Mouse (Mus musculus): Measurements from ENCODE around the gene Dcxr. TPM values are rescaled to one million over a fixed set of nuclear protein-coding genes. Genes with fewer than 3 reads are reported as not detected.
"Not testable (repeated sequence)": the region's sequence is repeated elsewhere in the genome, so short reads cannot be mapped to it uniquely, and the experiment has no call there.

Dcxr gene
- total RNA-seq, 2 experiments from 2014 or later: 8.2 to 9.6 TPM

DNA sequence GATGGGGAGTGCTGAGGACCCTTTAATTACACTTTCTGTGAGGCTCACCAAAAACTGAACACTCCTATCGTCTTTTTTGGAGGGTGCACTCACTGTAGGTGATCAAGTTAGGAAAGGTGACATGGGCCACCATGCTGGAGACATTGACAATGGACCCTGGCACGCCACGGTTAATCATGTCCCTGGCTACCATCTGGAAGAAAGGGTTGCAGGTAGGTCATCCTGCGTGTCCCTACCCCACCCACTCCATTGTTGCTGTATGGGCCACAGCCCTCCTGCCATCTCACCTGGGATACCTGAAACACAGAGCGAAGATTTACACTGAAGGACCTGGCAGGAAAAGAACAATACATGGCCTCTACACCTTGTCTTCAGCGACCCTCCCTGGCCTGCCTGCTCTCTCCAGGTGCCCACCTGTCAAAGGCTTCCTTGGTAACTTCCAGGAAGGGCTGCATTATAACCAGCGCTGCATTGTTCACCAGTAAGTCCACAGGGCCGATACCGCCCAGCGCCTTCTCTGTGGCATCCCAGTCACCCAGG, 3.3 kb upstream of the Dcxr start:
- no peak for DNase-seq (ENCODE audit: low spot score)

DNA sequence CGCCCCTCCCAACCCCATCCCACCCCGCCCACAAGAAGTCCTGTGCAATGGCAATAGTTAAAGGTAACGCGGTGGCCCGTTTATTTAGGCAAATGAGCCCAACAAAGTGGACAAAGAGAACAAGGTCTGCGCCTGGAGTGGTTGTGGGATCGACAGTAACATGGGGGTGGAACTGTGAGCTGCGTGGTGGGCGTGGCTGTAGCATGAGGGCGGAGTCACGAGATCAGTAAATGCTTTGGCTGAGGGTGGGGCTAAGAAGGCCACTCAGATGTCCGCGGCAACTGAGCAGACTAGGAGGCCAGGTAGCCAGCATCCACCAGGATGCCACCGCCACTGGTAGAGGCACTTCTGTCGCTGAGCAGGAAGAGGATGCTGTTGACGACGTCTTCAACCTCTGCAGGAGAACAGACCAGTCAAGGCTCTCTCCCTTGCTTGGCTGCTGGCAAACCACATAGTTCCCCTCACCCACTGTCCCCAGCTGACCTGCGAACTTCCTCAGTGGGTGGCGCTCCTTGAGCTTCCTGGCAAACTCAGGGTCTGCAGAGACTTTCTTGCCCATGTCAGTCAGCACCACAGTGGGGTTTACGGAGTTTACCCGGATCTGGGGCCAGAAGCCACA, 2.5 kb upstream of the Dcxr start:
- DNase-seq (ENCODE audit: low spot score): not testable (repeated sequence)

DNA sequence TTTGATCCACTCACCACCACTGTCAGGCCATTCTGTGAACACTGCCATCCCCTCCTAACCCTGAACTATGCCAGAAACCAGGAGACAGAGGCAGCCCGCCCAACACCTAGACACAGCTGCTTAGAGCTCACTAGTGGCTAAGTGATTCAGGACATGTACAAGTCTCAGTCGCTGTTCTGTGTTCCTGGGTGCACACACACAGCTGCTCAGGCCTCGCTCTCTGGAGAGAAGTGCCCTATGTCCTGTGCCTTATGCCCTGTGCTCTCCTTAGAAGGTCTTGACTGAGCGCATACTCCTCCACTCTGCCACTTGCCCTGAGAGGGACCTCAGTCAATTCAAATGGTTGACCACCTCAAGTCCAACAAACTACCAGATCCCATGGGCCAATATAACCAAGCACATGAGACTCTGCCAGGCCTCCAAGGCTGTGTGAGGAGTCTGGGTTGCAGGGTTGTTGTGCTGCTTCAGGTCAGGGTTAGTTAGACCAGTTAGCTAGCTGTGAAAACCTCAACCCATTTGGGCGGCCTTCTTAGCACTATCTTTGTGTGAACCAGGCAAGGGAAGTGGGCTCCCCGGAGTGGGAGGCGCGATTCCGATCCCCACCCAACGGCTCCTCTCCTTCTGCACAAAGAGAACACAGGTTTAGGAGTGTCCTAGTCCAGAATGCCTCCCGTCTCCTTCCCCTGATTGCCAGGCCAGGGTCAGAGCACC, 1.6 kb upstream of the Dcxr start:
- DNase-seq (ENCODE audit: low spot score): no peak

DNA sequence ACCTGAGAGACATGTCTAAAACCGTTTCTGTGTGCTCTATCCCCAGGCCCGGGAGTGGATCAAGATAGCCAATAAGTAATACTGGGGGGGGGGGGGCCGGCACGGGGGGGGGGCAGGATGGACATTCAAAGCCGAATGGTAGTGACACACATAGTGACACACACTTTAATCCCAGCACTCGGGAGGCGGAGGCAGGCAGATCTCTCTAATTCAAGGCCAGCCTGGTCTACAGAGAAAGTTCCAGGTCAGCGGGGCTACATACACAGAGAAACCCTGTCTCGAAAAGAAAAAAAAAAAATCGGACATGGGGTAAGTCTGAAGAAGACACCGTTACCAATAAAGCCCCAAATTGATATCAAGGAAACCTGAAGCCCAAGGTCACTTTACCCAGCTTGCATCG, 483 bp upstream of the Dcxr start:
- no peak for DNase-seq (ENCODE audit: low spot score)

DNA sequence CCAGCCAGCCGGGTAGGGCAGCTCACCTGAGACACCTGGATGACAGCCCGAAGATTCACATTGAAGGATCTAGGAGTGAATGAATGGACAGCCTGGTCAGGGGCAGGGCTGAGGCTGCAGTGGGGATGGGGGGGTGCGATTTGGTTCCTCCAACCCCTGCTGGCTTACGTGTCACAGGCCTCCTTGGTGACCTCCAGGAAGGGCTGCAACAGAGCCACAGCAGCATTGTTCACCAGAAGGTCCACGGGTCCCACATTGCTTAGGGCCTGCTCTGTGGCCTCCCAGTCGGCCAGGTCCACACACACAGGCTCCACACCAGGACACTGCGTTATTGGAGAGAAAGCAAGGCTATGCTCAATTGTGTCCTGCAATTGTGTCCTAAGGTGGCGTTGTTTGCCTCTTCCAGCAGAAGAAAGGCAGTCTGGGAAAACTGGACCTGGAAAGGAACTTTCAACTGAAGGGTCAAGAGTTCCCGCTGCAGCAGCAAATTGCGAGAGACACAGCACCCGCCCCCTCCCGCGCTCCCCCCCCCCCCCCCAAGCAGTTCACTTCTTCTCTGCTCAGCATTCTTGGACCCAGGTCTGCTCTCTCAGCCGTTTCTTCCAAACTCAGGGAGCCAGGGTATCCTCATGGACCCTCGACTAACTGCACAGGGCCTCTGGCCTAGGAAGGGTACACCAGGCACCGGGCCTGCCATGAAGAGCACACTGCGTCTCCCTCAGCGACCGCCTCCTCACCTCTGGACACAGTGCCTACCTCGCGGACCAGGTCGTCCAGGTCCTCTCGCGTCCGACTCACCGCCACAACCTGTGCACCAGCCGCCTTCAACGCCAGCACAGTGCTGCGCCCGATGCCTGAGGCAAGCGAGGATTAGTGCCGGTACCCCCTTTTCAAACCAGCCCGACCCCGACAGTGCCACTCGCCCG, 575 bp downstream of the Dcxr start:
- DNase-seq (ENCODE audit: low spot score): no peak

DNA sequence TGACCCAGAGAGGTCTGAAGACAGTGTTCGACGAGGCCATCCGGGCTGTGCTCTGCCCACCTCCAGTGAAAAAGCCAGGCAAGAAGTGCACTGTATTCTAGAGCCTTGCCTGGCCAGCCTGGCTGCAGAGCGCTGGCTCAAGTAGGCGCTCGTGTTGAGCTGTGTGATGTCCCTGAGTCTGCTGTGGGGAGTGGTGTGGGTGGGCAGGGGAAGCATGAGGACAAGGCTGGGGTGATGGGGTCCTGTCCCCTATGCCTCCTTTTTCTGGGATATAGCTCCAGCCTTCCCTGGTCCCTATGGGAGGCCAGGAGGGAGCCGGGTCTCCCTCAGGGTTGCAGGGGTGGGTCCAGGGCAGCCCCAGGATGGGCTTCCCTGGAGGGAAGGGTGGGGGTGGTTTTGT, 3.6 kb downstream of the Dcxr start:
- no peak for DNase-seq (ENCODE audit: low spot score)

DNA sequence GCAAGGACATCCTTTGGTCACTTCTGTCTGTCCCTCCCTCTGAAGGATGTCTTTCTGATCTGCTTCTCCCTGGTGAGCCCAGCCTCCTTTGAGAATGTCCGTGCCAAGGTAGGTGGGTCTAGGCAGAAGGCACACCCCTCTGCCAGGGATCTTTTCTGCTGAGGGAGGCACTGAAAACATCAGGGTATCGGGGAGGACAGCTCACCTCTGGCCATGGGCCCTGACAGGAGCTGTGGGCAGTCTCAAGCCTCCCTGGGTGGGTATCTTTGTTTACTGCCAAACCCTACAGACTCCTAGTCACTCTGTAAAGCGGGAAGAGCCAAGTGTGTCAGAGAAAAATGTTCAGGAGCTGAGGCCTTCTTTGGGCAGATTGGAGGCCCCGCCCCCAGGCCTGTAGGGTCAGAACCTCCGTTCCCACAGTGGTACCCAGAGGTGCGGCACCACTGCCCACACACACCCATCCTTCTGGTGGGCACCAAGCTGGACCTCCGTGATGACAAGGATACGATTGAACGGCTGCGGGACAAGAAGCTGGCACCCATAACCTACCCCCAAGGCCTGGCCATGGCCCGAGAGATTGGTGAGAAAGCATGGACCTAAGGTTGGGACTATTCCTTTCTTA, 4.2 kb downstream of the Dcxr start:
- no peak for DNase-seq (ENCODE audit: low spot score)

DNA sequence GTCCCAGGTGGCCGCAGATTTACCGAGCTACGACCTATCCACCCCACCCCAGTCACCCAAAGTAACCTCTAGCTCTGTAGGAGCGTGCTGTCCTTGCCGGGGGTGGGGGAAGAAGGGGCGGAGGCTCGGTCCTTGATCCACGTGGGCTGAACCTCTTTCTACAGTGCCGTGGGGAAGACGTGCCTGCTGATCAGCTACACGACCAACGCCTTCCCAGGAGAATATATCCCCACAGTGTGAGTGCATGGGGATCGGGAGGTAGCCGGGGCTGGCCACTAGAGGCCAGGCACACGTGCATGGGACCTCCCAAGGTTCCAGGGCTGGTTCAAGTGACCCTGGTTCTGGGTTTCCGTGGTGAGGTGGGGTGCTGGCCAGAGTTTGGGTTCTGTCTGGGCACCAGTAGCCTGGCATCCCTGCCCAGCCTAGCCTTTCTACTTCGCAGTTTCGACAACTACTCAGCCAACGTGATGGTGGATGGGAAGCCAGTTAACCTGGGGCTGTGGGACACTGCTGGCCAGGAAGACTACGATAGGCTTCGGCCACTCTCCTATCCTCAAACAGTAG, 4.9 kb downstream of the Dcxr start:
- DNase-seq (ENCODE audit: low spot score): no peak

DNA sequence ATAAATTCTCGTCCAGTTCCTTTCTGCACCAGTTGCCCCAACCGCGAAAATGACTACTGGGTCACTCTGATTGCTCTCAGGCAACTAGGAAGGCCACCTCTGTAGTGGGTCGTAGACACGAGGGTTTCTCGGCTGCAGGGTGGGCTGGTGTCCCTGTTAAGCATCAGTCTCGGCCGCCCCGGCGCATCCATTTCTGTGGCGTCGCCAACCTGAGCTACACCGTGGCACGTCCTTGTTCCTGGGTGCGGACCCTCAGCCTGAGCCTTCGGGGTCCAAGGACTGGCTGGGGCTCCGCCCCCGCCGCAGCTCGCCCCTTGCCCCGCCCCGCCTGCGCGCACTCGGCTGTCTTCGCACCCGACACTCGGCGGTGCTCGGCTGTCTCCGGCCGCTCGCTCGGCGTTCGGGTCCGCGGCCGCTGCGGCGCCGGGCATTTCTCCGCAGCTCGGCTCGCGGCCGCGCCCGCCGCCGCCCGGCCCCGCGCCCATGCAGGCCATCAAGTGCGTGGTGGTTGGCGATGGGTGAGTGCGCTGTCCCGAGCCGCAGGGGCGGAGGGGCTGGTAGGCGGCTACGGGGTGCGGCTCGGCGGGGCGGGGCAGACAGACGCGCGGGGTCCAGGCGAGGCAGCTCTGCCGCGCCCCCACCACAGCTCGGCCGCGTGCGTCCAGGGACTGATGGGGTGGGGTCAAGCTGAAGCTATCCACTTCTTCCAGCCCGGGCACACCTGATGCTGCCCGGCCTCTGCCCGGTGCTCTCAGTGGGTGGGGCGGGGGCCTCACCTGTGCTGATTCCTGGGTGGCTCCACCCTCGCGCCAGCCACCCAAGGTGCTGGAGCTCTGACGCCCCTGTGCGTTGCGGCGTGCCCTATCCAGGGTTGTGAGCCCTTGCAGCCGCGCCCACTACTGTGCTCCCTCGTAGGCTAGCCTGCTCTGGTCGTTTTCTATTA, 5.7 kb downstream of the Dcxr start, which contains the start of gene Rac3:
Gene Rac3, plus strand, starts transcription at position 347 of the 943 bp plus-strand sequence.
- DNase-seq (ENCODE audit: low spot score): no peak

DNA sequence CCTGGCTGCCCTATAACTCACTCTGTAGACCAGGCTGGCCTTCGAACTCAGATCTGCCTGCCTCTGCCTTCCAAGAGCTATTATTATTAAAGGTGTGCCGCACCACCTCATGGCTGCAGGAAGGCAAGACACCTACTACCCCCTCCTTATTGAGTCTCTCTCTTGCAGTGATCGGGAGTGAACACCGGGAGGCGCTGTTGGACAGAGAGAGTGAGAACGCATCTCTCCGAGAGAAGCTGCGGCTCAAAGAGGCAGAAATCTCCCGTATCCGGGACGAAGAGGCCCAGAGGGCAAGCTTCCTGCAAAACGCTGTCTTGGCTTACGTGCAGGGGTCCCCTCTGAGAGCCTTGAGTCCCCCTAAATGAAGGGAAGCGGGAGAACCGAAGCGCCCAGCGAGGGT, 6.6 kb downstream of the Dcxr start:
- peak; percentile 93 for DNase-seq (ENCODE audit: low spot score)

DNA sequence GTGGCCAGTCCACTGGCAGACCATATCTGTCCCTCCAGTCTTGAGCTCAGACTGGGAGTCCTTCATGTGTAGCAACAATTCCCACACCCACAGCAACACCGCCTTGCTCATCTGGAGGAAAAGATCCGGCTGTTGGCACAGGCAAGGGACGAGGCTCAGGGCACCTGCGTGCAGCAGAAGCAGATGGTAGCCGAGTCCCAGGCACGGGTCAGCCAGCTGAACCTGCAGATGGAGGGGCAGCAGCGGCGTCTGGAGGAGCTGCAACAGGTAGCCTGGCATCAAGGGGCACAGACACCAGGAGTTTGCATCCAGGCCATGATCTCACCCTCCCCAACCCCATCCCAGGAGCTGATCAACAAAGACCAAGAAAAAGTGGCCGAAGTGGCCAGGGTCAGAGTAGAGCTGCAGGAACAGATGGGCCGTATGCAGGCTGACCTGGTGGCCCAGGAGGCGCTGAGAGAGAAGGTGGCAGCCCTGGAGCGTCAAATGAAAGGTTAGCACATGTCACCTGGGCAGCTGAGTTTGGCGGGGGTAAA, 7.2 kb downstream of the Dcxr start:
- DNase-seq (ENCODE audit: low spot score): no peak

DNA sequence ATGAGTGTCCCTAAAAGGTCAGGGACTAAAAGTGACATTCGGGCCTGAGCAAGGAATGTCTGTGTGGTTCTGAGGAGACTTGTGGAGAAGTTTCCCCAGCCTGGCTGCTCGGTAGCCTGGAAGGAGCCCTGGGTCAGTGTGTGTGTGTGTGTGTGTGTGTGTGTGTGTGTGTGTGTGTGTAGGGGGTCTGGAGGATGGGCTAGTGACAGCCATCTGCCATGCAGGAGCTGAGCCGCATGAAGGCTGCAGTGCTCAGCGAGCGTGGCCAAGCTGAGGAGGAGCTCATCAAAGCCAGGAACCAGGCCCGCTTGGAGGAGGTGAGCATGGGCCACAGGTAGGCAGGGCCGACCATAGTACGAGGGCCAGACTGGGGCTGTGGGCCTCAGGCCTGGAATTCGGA, 7.8 kb downstream of the Dcxr start:
- no peak for DNase-seq (ENCODE audit: low spot score)

DNA sequence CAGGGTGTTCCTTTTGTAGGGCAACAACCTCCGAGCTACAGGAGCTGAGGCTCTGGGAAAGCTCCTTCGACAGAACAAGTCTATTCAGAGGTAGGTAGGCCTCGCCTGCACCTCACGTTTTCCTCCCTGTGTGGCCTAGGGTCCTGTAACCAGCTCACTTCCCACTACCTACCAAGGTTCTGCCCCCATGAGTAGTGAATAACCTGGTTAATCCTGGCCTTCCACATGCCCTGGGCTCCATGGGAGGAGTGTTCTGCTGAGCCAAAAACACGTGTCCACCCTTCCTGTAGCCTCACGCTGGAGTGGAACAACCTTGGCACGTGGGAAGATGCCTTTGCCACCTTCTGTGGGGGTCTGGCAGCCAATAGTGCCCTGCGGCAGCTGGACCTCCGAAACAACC, 11.9 kb downstream of the Dcxr start:
- DNase-seq (ENCODE audit: low spot score): no peak

DNA sequence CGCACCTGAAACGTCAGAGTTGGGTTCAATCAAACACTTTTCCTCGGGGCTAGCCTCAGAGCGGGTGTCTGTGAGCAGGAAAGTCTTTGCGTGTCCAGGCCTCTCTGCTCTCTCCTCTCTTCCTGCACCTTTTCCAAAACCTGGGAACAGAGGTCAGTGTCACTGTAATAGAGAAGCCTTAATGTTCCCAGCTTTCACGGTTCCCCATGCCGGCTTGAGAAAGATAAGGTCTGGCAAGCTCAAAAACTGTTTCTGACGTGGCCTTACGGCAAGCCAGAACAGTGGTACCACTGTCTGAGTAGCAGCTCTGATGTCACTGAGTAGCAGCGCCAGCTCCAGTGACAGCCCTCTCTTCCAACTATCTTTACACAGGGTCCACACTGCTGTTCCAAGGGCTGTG, 12.5 kb downstream of the Dcxr start:
- DNase-seq (ENCODE audit: low spot score): no peak

DNA sequence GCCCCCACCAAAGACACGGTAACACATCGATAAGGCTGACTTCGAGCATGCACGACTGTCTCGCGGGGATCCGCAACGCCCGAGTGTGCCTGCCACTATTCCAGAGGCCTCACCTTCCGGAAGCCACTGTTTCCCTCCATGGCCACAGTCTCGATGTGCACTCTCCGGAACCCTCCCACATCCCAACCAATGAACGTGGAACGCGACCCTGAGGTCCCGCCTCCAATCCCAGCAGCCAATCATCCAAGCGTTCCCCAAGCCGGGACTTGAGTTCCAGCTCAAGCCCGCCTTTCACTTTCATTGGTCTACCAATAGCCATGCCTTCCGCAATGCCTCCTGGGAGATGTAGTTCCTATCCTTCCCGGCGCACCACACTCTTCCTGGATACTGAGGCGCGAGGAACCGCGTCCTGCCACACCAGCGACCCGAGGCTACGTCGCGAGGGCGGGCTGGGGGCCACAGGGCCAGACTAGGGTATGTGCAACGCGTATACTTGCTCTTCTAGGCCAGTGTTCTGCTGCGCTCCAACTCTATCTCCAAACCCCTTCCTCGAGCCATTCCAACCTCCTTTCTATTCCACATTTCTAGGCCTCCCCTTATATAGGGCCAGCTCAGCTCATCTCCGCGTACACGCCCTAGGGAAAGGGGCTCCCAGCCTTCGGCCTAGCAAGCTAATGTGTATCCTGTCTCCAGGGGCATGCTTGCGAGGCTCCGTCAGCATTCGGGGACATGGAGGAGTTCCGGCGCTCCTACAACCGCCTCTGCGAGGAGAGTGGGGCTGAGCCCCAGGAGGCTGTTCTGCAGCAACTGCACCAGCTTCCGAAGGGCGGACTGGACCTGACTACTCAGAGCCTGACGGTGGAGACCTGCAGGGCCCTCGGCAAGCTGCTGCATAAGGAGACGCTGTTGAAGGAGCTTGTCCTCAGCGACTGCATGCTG, 13.2 kb downstream of the Dcxr start, which contains the start of the genes Cenpx and Lrrc45:
Gene Cenpx, minus strand, starts transcription at position 159 of the 939 bp plus-strand sequence.
Gene Lrrc45, plus strand, starts transcription at position 346 of the 939 bp plus-strand sequence.
- DNase-seq (ENCODE audit: low spot score): peak; percentile 99

DNA sequence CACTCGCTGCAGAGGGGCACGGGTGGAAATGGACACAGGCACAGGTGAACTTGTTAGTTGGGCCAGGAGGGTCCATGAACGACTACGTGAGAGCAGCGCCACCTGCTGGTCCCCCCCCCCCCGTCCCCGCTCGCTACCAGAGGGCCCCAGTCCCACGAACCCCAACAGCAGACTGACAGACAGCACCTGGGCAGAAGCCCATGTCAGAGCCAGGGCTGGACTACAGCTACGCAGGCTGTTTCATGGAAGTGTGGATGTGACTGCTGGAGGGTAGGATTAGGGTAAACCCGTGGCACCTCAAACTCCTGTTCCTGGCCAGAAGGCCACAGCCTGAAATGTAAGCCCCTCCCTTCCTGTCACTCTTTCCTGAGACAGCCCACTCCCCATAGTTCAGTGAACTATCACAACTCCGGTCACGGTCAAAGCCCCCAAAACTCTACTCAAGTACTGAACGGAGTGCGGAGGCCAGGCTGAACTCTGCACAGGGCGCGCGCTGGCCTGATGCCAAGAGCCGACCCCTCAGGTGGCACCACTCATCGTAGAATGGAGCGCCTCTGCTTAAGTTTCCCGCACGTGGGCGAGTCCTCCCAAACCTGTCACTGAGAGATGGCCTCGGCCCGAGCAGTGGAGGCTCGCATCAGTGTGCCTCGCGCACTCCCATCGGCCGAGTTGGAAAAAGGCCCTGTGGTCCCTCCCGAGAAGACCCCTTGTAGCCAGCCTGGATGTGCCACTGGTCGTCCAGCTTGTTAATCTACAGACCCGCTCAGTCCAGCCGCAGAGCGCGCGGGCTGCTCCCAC, 14.1 kb downstream of the Dcxr start:
- no peak for DNase-seq (ENCODE audit: low spot score)

DNA sequence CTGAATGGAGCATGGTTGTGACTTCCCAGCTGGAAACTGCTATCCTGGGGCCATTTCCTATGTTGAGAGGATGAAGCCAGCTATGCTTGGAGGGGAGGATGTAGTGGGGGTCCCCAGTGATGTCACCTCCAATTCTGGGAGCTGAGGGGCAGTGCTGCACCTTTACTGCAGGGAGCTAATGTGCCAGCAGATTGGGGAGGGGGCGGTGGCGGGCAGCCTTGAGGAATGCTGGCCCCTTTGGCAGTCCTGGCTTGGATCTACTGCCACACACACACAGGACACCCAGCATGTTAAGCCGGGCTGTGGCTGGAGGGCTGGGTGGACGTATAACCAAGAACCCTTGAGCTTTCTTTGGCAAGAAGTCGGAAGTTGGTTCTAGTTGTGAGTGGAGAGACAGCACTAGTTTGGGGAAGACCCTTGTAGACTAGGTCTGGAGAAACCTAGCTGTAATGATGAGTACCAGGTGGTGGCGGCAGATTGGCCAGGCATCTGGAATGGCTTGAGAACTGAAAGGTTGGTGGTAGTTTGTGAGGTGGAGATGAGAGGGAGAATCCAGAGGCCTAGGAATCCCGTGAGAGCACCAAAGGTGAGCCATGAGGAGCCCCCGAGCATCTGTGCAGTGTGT, 15.0 kb downstream of the Dcxr start:
- no peak for DNase-seq (ENCODE audit: low spot score)

Measured in gastrocnemius, adult 18-20 months (tissue).